Mouse (Mus musculus): Measurements from ENCODE around the gene Gm5767. TPM values are rescaled to one million over a fixed set of nuclear protein-coding genes. Genes with fewer than 3 reads are reported as not detected.
A peak's percentile ranks its signal among the peaks of the same experiment; 100 is the strongest.

Gene Gm5767
- polyA plus RNA-seq (2015; fragmentation: Nextera tagmentation; extraction: Ambion mirVana) = not detected in 2 replicates

- Histone ChIP-seq H3K27ac (no peak within 1 kb of the TSS), H3K27me3 (no peaks in the 10 kb centered on the region), H3K4me3 (no peak within 1 kb of the TSS), H3K36me3 (peaks cover 11% of the 10 kb centered on the region), H3K9ac (no peak within 1 kb of the TSS; the same call in 1 of the 2 replicates), H3K4me2 (replicated peaks) (no peak within 1 kb of the TSS), H3K9me3 (no peaks in the 10 kb centered on the region), H3K4me1 (no peaks in the 10 kb centered on the region)
- ATAC-seq (ENCODE audit: low FRiP score, low read depth) = no peak
- 82% methylated on average over 5 of the region's 5 CpGs for WGBS
Measured at GRCm38 (mm10) chr16:8680470-8680869, at the start of gene Gm5767. Gene Gm5767 (plus strand): TSS chr16:8680770.

- 86% methylated on average over 5 of the region's 5 CpGs for WGBS
- H3K4me2 ChIP-seq (replicated peaks) = no peak overlapping the region
- no peak for ATAC-seq (ENCODE audit: low FRiP score, low read depth)
- H3K9ac ChIP-seq = no peak overlapping the region
- H3K27ac ChIP-seq = no peak overlapping the region
- no peaks in the 10 kb centered on the region for H3K27me3 ChIP-seq
- H3K36me3 ChIP-seq = peaks cover 52% of the 10 kb centered on the region
- H3K4me3 ChIP-seq = no peak overlapping the region
- no peaks in the 10 kb centered on the region for H3K9me3 ChIP-seq
- H3K4me1 ChIP-seq = peaks cover 16% of the 10 kb centered on the region
Measured at GRCm38 (mm10) chr16:8631428-8631827, 49.1 kb upstream of the Gm5767 start.

GRCm38 (mm10) chr16:8636867-8637216 lies 43.7 kb upstream of the Gm5767 start:
- peak overlapping the region; percentile 83 for H3K27ac ChIP-seq
- peaks cover 20% of the 10 kb centered on the region for H3K4me1 ChIP-seq
- peak overlapping the region; percentile 84 for H3K4me3 ChIP-seq
- H3K9ac ChIP-seq = peak overlapping the region; percentile 87
- H3K27me3 ChIP-seq = no peaks in the 10 kb centered on the region
- WGBS = 0% methylated on average over 13 of the region's 13 CpGs
- no peaks in the 10 kb centered on the region for H3K9me3 ChIP-seq
- H3K36me3 ChIP-seq = peaks cover 53% of the 10 kb centered on the region
- peak overlapping the region; percentile 85 for H3K4me2 ChIP-seq (replicated peaks)
- ATAC-seq (ENCODE audit: low FRiP score, low read depth) = peak; percentile 51

- H3K4me2 ChIP-seq (replicated peaks) = peak within 1 kb of the TSS; percentile 85
- peak; percentile 94 for ATAC-seq (ENCODE audit: low FRiP score, low read depth)
- H3K4me3 ChIP-seq = peak within 1 kb of the TSS; percentile 84
- no peaks in the 10 kb centered on the region for H3K27me3 ChIP-seq
- peak within 1 kb of the TSS; percentile 83 for H3K27ac ChIP-seq
- WGBS = under 1% methylated on average over 59 of the region's 59 CpGs
- peak within 1 kb of the TSS; percentile 87 for H3K9ac ChIP-seq
- H3K9me3 ChIP-seq = no peaks in the 10 kb centered on the region
- H3K4me1 ChIP-seq = peaks cover 20% of the 10 kb centered on the region
- H3K36me3 ChIP-seq = peaks cover 47% of the 10 kb centered on the region
Measured at GRCm38 (mm10) chr16:8637217-8638051, 43.1 kb upstream of the Gm5767 start, which contains the start of the genes Pmm2 and Tmem186. Gene Pmm2 (plus strand): TSS chr16:8637674. Gene Tmem186 (minus strand): TSS chr16:8637712.

GRCm38 (mm10) chr16:8638131-8638530 lies 42.4 kb upstream of the Gm5767 start:
- no peak for ATAC-seq (ENCODE audit: low FRiP score, low read depth)
- peak overlapping the region; percentile 85 for H3K4me2 ChIP-seq (replicated peaks)
- peak overlapping the region; percentile 87 for H3K9ac ChIP-seq
- peak overlapping the region; percentile 83; the same call in 1 of the 2 replicates for H3K27ac ChIP-seq
- no peaks in the 10 kb centered on the region for H3K9me3 ChIP-seq
- H3K4me1 ChIP-seq = peaks cover 20% of the 10 kb centered on the region
- WGBS = 47% methylated on average over 7 of the region's 7 CpGs
- H3K36me3 ChIP-seq = peaks cover 47% of the 10 kb centered on the region
- H3K4me3 ChIP-seq = peak overlapping the region; percentile 84
- H3K27me3 ChIP-seq = no peaks in the 10 kb centered on the region

- peaks cover 20% of the 10 kb centered on the region for H3K4me1 ChIP-seq
- no peak overlapping the region for H3K27ac ChIP-seq
- H3K36me3 ChIP-seq = peaks cover 48% of the 10 kb centered on the region
- H3K9ac ChIP-seq = no peak overlapping the region
- no peaks in the 10 kb centered on the region for H3K27me3 ChIP-seq
- H3K4me3 ChIP-seq = no peak overlapping the region
- no peak for ATAC-seq (ENCODE audit: low FRiP score, low read depth)
- H3K9me3 ChIP-seq = no peaks in the 10 kb centered on the region
- 90% methylated on average over 11 of the region's 11 CpGs for WGBS
- no peak overlapping the region for H3K4me2 ChIP-seq (replicated peaks)
Measured at GRCm38 (mm10) chr16:8639466-8640191, 40.9 kb upstream of the Gm5767 start.

GRCm38 (mm10) chr16:8643855-8644254 lies 36.7 kb upstream of the Gm5767 start:
- Histone ChIP-seq H3K27me3 (no peaks in the 10 kb centered on the region), H3K9ac (no peak overlapping the region), H3K36me3 (peaks cover 74% of the 10 kb centered on the region)

GRCm38 (mm10) chr16:8645546-8645945 lies 35.0 kb upstream of the Gm5767 start:
- no peak overlapping the region for H3K4me3 ChIP-seq
- no peak for ATAC-seq (ENCODE audit: low FRiP score, low read depth)
- no peaks in the 10 kb centered on the region for H3K27me3 ChIP-seq
- H3K4me2 ChIP-seq (replicated peaks) = no peak overlapping the region
- H3K9me3 ChIP-seq = no peaks in the 10 kb centered on the region
- 90% methylated on average over 6 of the region's 6 CpGs for WGBS
- H3K9ac ChIP-seq = no peak overlapping the region
- no peak overlapping the region for H3K27ac ChIP-seq
- no peaks in the 10 kb centered on the region for H3K4me1 ChIP-seq
- peaks cover 82% of the 10 kb centered on the region for H3K36me3 ChIP-seq

More at GRCm38 (mm10) chr16:8643855-8644254, 36.7 kb upstream of the Gm5767 start:
- Histone ChIP-seq H3K4me2 (replicated peaks) (no peak overlapping the region), H3K4me3 (no peak overlapping the region), H3K9me3 (no peaks in the 10 kb centered on the region), H3K4me1 (no peaks in the 10 kb centered on the region; the same call in 1 of the 2 replicates), H3K27ac (no peak overlapping the region)
- WGBS = 83% methylated on average over 2 of the region's 2 CpGs
- ATAC-seq (ENCODE audit: low FRiP score, low read depth) = peak; percentile 64; the same call in 1 of the 2 replicates

GRCm38 (mm10) chr16:8650007-8650406 lies 30.6 kb upstream of the Gm5767 start:
- ATAC-seq (ENCODE audit: low FRiP score, low read depth) = no peak
- H3K27ac ChIP-seq = no peak overlapping the region
- no peaks in the 10 kb centered on the region for H3K9me3 ChIP-seq
- no peak overlapping the region for H3K9ac ChIP-seq
- H3K27me3 ChIP-seq = no peaks in the 10 kb centered on the region
- 96% methylated on average over 3 of the region's 3 CpGs for WGBS
- no peak overlapping the region for H3K4me2 ChIP-seq (replicated peaks)
- H3K36me3 ChIP-seq = peaks cover 87% of the 10 kb centered on the region
- H3K4me3 ChIP-seq = no peak overlapping the region
- peaks cover 11% of the 10 kb centered on the region for H3K4me1 ChIP-seq

GRCm38 (mm10) chr16:8655108-8655507 lies 25.5 kb upstream of the Gm5767 start:
- H3K9me3 ChIP-seq = no peaks in the 10 kb centered on the region
- H3K27ac ChIP-seq = no peak overlapping the region
- peaks cover 86% of the 10 kb centered on the region for H3K36me3 ChIP-seq
- no peak for ATAC-seq (ENCODE audit: low FRiP score, low read depth)
- no peaks in the 10 kb centered on the region for H3K27me3 ChIP-seq
- peaks cover 11% of the 10 kb centered on the region for H3K4me1 ChIP-seq
- H3K4me3 ChIP-seq = no peak overlapping the region
- no peak overlapping the region for H3K4me2 ChIP-seq (replicated peaks)
- 83% methylated on average over 6 of the region's 6 CpGs for WGBS
- H3K9ac ChIP-seq = no peak overlapping the region

- no peaks in the 10 kb centered on the region for H3K27me3 ChIP-seq
- no peak overlapping the region for H3K4me2 ChIP-seq (replicated peaks)
- H3K9me3 ChIP-seq = no peaks in the 10 kb centered on the region
- H3K27ac ChIP-seq = no peak overlapping the region
- 85% methylated on average over 9 of the region's 9 CpGs for WGBS
- peaks cover 11% of the 10 kb centered on the region for H3K4me1 ChIP-seq
- no peak overlapping the region for H3K9ac ChIP-seq
- peaks cover 85% of the 10 kb centered on the region for H3K36me3 ChIP-seq
- no peak for ATAC-seq (ENCODE audit: low FRiP score, low read depth)
- H3K4me3 ChIP-seq = no peak overlapping the region
Measured at GRCm38 (mm10) chr16:8655599-8655998, 25.0 kb upstream of the Gm5767 start.

GRCm38 (mm10) chr16:8656256-8656655 lies 24.3 kb upstream of the Gm5767 start:
- H3K36me3 ChIP-seq = peaks cover 83% of the 10 kb centered on the region
- 89% methylated on average over 2 of the region's 2 CpGs for WGBS
- H3K27me3 ChIP-seq = no peaks in the 10 kb centered on the region

More at GRCm38 (mm10) chr16:8656256-8656655, 24.3 kb upstream of the Gm5767 start:
- H3K4me2 ChIP-seq (replicated peaks) = no peak overlapping the region
- H3K9me3 ChIP-seq = no peaks in the 10 kb centered on the region
- no peak overlapping the region for H3K27ac ChIP-seq
- no peak overlapping the region for H3K4me3 ChIP-seq
- ATAC-seq (ENCODE audit: low FRiP score, low read depth) = no peak
- peaks cover 11% of the 10 kb centered on the region for H3K4me1 ChIP-seq
- no peak overlapping the region for H3K9ac ChIP-seq
